Mouse (Mus musculus): ENCODE data around the gene Lrrc57. TPM values are rescaled to one million over a fixed set of nuclear protein-coding genes. Genes with fewer than 3 reads are reported as not detected.
A peak's percentile ranks its signal among the peaks of the same experiment; 100 is the strongest.

Gene Lrrc57
- 34.6 and 34.8 TPM in 2 replicates for polyA plus RNA-seq (2015; fragmentation: Nextera tagmentation; extraction: Ambion mirVana)

GRCm38 (mm10) chr2:120608830-120609723, at the start of gene Lrrc57, which contains the start of gene Haus2:
Gene Lrrc57 (minus strand): TSS chr2:120609520.
Gene Haus2 (plus strand): TSS chr2:120609383.
- Histone ChIP-seq H3K4me2 (peak within 1 kb of the TSS; percentile 96), H3K36me3 (peaks cover 22% of the 10 kb centered on the region), H3K9me3 (no peaks in the 10 kb centered on the region), H3K4me3 (peak within 1 kb of the TSS; percentile 99), H3K27me3 (no peaks in the 10 kb centered on the region), H3K27ac (replicated peaks) (peak within 1 kb of the TSS; percentile 90), H3K4me1 (replicated peaks) (peaks cover 24% of the 10 kb centered on the region), H3K9ac (peak within 1 kb of the TSS; percentile 97)
- WGBS, result under 1% methylated on average over 52 of the region's 52 CpGs
- ATAC-seq (ENCODE audit: low FRiP score, low read depth), result peak; percentile 96

- Histone ChIP-seq H3K4me1 (replicated peaks) (no peaks in the 10 kb centered on the region), H3K27ac (replicated peaks) (no peak overlapping the region), H3K36me3 (no peaks in the 10 kb centered on the region), H3K4me3 (no peak overlapping the region), H3K9ac (no peak overlapping the region), H3K27me3 (no peaks in the 10 kb centered on the region), H3K9me3 (no peaks in the 10 kb centered on the region), H3K4me2 (no peak overlapping the region)
- WGBS, result 62% methylated on average over 5 of the region's 5 CpGs
- no peak for ATAC-seq (ENCODE audit: low FRiP score, low read depth)
Measured at GRCm38 (mm10) chr2:120658486-120658885, 49.2 kb upstream of the Lrrc57 start.

- Histone ChIP-seq H3K27me3 (no peaks in the 10 kb centered on the region), H3K27ac (replicated peaks) (no peak overlapping the region), H3K9me3 (no peaks in the 10 kb centered on the region), H3K9ac (no peak overlapping the region), H3K4me1 (replicated peaks) (no peaks in the 10 kb centered on the region), H3K4me2 (no peak overlapping the region), H3K4me3 (no peak overlapping the region), H3K36me3 (no peaks in the 10 kb centered on the region)
- ATAC-seq (ENCODE audit: low FRiP score, low read depth), result no peak
- WGBS, result 100% methylated on average over 2 of the region's 2 CpGs
Measured at GRCm38 (mm10) chr2:120656711-120657110, 47.4 kb upstream of the Lrrc57 start.

- no peaks in the 10 kb centered on the region for H3K27me3 ChIP-seq
- no peak overlapping the region for H3K4me2 ChIP-seq
- no peaks in the 10 kb centered on the region for H3K9me3 ChIP-seq
- no peaks in the 10 kb centered on the region for H3K36me3 ChIP-seq
- H3K4me3 ChIP-seq, result no peak overlapping the region
- ATAC-seq (ENCODE audit: low FRiP score, low read depth), result no peak
- WGBS, result 92% methylated on average over 5 of the region's 5 CpGs
- H3K27ac ChIP-seq (replicated peaks), result no peak overlapping the region
- no peak overlapping the region for H3K9ac ChIP-seq
- H3K4me1 ChIP-seq (replicated peaks), result no peaks in the 10 kb centered on the region
Measured at GRCm38 (mm10) chr2:120655905-120656304, 46.6 kb upstream of the Lrrc57 start.

- Histone ChIP-seq H3K4me3 (no peak overlapping the region), H3K9me3 (no peaks in the 10 kb centered on the region), H3K4me2 (no peak overlapping the region), H3K4me1 (replicated peaks) (no peaks in the 10 kb centered on the region), H3K27me3 (no peaks in the 10 kb centered on the region), H3K27ac (replicated peaks) (no peak overlapping the region), H3K36me3 (no peaks in the 10 kb centered on the region), H3K9ac (no peak overlapping the region)
- WGBS, result 83% methylated on average over 2 of the region's 2 CpGs
- ATAC-seq (ENCODE audit: low FRiP score, low read depth), result no peak
Measured at GRCm38 (mm10) chr2:120654693-120655092, 45.4 kb upstream of the Lrrc57 start.

- no peak overlapping the region for H3K9ac ChIP-seq
- no peaks in the 10 kb centered on the region for H3K9me3 ChIP-seq
- no peak overlapping the region for H3K27ac ChIP-seq (replicated peaks)
- H3K4me1 ChIP-seq (replicated peaks), result no peaks in the 10 kb centered on the region
- H3K36me3 ChIP-seq, result no peaks in the 10 kb centered on the region
- ATAC-seq (ENCODE audit: low FRiP score, low read depth), result no peak
- H3K4me2 ChIP-seq, result no peak overlapping the region
- no peaks in the 10 kb centered on the region for H3K27me3 ChIP-seq
- H3K4me3 ChIP-seq, result no peak overlapping the region
- 85% methylated on average over 7 of the region's 7 CpGs for WGBS
Measured at GRCm38 (mm10) chr2:120652925-120653284, 43.6 kb upstream of the Lrrc57 start.

DNA sequence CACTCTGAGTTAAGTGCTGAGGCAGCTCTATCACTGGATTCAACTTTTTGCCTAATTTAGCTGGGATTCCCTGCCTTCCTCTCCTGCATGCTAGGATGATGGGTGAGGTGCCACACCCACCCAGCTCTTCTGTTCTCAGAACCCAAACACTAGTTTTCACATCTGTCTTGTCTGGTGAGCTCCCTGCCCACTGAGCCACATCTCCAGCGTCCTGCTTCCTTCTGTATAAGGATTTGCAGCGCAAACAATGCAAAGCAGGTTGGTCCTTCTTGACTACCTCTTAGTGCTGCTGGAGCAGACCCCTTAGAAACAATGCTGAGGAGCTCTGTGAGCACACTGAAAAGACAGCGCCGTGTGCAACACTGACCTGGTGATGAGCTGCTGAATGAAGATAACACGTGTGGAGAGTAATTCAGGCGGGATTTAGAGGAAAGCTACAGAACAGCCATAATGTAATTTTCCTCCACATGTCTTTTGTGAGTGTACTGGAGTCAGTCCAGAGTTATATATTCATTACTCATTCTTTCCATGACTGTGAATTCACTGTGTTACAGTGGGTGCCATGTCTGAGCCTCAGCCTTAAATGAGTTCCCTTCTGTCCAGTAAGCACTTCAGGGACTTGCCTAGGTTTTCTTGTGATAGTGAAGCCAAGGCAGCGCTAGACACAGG, 43.1 kb upstream of the Lrrc57 start:
- H3K4me3 ChIP-seq, result no peak overlapping the region
- WGBS, result 72% methylated on average over 7 of the region's 7 CpGs
- no peaks in the 10 kb centered on the region for H3K4me1 ChIP-seq (replicated peaks)
- no peaks in the 10 kb centered on the region for H3K9me3 ChIP-seq
- H3K9ac ChIP-seq, result no peak overlapping the region
- H3K36me3 ChIP-seq, result no peaks in the 10 kb centered on the region
- ATAC-seq (ENCODE audit: low FRiP score, low read depth), result no peak
- H3K27ac ChIP-seq (replicated peaks), result no peak overlapping the region
- no peak overlapping the region for H3K4me2 ChIP-seq
- H3K27me3 ChIP-seq, result no peaks in the 10 kb centered on the region

DNA sequence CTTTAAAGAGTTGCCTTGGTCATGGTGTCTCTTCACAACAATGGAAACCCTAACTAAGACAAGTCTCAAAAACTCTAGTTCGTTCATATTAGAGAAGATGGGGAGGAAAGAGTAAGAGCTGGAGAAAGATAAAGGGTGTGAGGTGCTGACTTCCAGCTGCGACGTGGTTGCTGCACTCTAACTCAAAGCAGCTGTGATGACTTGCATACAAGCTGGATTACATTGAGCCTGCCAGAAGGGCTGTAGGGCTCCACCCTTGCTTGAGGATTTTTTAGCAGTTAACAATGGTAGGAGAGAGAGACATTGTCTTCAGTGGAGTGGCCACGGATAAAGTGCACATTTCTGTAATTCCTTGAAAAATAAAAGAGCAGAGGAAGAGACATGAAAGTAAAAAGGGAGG, 37.5 kb upstream of the Lrrc57 start:
- Histone ChIP-seq H3K4me2 (no peak overlapping the region), H3K4me1 (replicated peaks) (no peaks in the 10 kb centered on the region; the same call in 1 of the 2 replicates), H3K9ac (no peak overlapping the region), H3K36me3 (no peaks in the 10 kb centered on the region), H3K4me3 (no peak overlapping the region), H3K27me3 (no peaks in the 10 kb centered on the region), H3K27ac (replicated peaks) (no peak overlapping the region), H3K9me3 (no peaks in the 10 kb centered on the region)
- WGBS, result 84% methylated on average over 4 of the region's 4 CpGs
- no peak for ATAC-seq (ENCODE audit: low FRiP score, low read depth)

DNA sequence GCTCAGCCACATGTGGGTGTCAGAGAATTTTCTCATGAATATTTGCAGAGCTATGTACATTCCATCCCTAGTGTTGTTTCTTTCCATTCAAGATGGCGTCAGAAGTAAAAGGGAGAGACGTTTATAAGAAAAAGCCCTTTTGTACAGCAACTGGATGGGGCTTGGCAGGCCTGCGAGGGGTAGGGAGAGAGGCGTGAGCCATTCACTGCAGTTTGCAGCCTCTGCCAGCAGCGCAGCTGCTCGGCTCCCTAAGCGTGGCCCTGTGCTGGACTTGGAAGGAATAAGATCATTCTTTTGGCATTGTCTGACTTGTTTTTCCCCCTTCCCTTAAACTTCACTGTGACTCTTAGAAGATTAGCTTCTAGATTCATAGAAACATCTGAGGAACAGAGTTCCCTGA, 34.5 kb upstream of the Lrrc57 start:
- H3K27ac ChIP-seq (replicated peaks), result 0 out of 2 replicates have a peak overlapping the region, but pooled peaks have one; percentile 32

GRCm38 (mm10) chr2:120640835-120641234, 31.5 kb upstream of the Lrrc57 start:
- ATAC-seq (ENCODE audit: low FRiP score, low read depth), result no peak

More for the DNA sequence above, 34.5 kb upstream of the Lrrc57 start:
- H3K36me3 ChIP-seq, result no peaks in the 10 kb centered on the region
- H3K9me3 ChIP-seq, result no peaks in the 10 kb centered on the region
- no peak overlapping the region for H3K9ac ChIP-seq
- no peak overlapping the region for H3K4me2 ChIP-seq
- WGBS, result 50% methylated on average over 7 of the region's 7 CpGs
- H3K4me3 ChIP-seq, result no peak overlapping the region
- no peak; the same call in 1 of the 2 replicates for ATAC-seq (ENCODE audit: low FRiP score, low read depth)
- H3K27me3 ChIP-seq, result no peaks in the 10 kb centered on the region
- H3K4me1 ChIP-seq (replicated peaks), result no peaks in the 10 kb centered on the region; the same call in 1 of the 2 replicates

DNA sequence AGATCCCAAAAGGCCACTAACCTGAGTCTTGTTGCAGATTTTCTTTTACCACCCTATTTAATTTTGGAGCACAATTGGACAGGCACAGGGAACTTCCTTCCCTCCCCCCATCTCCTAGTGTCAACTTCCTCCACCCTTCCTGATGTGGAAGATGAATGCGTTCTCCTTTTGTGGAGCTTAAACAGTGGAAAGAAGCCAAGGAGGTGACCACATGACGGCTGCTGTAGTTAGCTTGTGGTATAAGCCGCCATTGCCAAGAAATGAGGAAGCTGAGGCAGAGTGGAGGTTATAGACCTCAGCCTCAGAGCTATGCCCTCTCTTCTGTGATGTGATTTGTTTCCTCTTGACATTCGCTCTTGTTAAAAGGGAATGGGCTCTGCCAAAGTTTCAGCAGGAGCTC, 22.6 kb upstream of the Lrrc57 start:
- no peak for ATAC-seq (ENCODE audit: low FRiP score, low read depth)
- H3K9me3 ChIP-seq, result no peaks in the 10 kb centered on the region
- WGBS, result 82% methylated on average over 4 of the region's 4 CpGs

More at GRCm38 (mm10) chr2:120640835-120641234, 31.5 kb upstream of the Lrrc57 start:
- no peak overlapping the region for H3K4me2 ChIP-seq
- H3K36me3 ChIP-seq, result no peaks in the 10 kb centered on the region
- H3K9ac ChIP-seq, result no peak overlapping the region
- WGBS, result 89% methylated on average over 8 of the region's 8 CpGs
- no peak overlapping the region for H3K27ac ChIP-seq (replicated peaks)
- H3K9me3 ChIP-seq, result no peaks in the 10 kb centered on the region
- no peaks in the 10 kb centered on the region; the same call in 1 of the 2 replicates for H3K4me1 ChIP-seq (replicated peaks)
- H3K27me3 ChIP-seq, result no peaks in the 10 kb centered on the region
- H3K4me3 ChIP-seq, result no peak overlapping the region

DNA sequence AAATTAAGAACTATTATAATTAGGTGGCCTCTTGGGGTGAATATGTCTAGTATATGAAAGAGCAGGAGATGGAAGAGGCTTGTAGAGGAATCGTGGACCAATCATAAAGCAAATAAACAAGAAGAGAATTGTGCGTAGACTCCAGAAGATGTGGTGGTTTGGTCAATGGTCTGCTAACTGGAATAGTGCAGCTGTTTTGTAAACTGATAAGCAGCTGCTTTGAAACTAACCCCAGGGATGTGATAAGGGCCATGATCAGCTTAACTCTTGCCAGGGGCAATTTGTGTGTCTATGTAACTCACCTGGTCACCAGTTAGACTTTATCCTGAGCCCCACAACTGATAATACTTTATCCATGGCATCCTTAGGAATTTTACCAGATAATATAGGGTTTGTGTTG, 22.2 kb upstream of the Lrrc57 start:
- H3K4me1 ChIP-seq (replicated peaks), result peaks cover 9% of the 10 kb centered on the region
- H3K36me3 ChIP-seq, result peaks cover 20% of the 10 kb centered on the region
- no peaks in the 10 kb centered on the region for H3K27me3 ChIP-seq
- H3K27ac ChIP-seq (replicated peaks), result no peak overlapping the region
- H3K4me3 ChIP-seq, result no peak overlapping the region
- no peaks in the 10 kb centered on the region for H3K9me3 ChIP-seq
- no peak overlapping the region for H3K9ac ChIP-seq
- WGBS, result 92% methylated on average over 2 of the region's 2 CpGs
- H3K4me2 ChIP-seq, result no peak overlapping the region
- no peak for ATAC-seq (ENCODE audit: low FRiP score, low read depth)

More for the DNA sequence above, 22.6 kb upstream of the Lrrc57 start:
- H3K4me3 ChIP-seq, result no peak overlapping the region
- peaks cover 9% of the 10 kb centered on the region for H3K4me1 ChIP-seq (replicated peaks)
- H3K4me2 ChIP-seq, result no peak overlapping the region
- no peaks in the 10 kb centered on the region for H3K27me3 ChIP-seq
- no peak overlapping the region for H3K9ac ChIP-seq
- H3K36me3 ChIP-seq, result peaks cover 20% of the 10 kb centered on the region
- H3K27ac ChIP-seq (replicated peaks), result no peak overlapping the region
